Mouse (Mus musculus): ENCODE data around the gene Hydin.

- TF ChIP-seq CTCF (IDR thresholded peaks at IDR 0.05; ENCODE audit: low read depth) (peak; percentile 34; the same call in 1 of the 2 replicates), EP300 (IDR thresholded peaks at IDR 0.05; ENCODE audit: low read depth) (no peak)
These were observed 384.1 kb downstream of the Hydin start for GRCm38 (mm10) chr8:110650838-110651237.

Data from liver, postnatal 0 days (tissue).